Mouse (Mus musculus): ENCODE results near the gene Baz1a.

Gene Baz1a

GRCm38 (mm10) chr12:54859531-54859930, 154.6 kb downstream of the Baz1a start:
- no peak for DNase-seq (ENCODE audit: low spot score in 2 of 2)

GRCm38 (mm10) chr12:54850551-54850950, 163.6 kb downstream of the Baz1a start:
- DNase-seq (ENCODE audit: low spot score in 2 of 2) = no peak

- no peak for DNase-seq (ENCODE audit: low spot score in 2 of 2)
Observed at GRCm38 (mm10) chr12:54844415-54844814, 169.7 kb downstream of the Baz1a start.

Data from spleen, postnatal 14 days (tissue).